Mouse (Mus musculus) spleen, postnatal 14 days (tissue): Measurements from ENCODE around the gene Gm18596.
"Not testable (repeated sequence)": the region's sequence is repeated elsewhere in the genome, so short reads cannot be mapped to it uniquely, and the experiment has no call there.

Experiments
- DNase-seq, 2 experiments: peaks; one replicate each; pipeline ENCODE4 v3.0.0; 2021 to 2022; ENCODE audit warnings: low spot score in 2 of 2

The Gm18596 gene

GRCm38 (mm10) chr10:77741924-77742688 lies at the start of gene Gm18596:
Gene Gm18596 (minus strand): TSS chr10:77742638.
- DNase-seq = not testable (repeated sequence)

DNA sequence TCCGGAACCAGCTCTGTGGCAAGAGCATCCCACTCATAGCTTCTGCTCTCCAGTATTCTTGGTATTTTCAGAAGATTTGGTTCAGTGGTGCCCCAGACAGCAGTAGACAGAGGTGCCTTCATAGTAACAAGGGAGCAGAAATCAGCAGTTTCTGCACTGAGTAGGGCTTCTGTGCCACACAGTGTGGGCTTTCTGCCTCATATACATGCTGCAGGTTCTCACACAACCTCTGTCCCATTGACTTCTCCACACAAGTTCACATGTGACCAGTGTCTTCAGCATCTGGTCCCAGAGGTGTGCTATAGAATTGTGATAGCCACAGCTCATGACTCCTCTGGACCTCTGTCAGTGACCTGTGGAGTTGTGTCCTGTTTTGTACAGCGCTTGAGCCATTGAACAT lies 46.2 kb upstream of the Gm18596 start:
- DNase-seq = no peak

GRCm38 (mm10) chr10:77787876-77788275 lies 45.4 kb upstream of the Gm18596 start, which contains the start of gene Gm7137:
Gene Gm7137 (minus strand): TSS chr10:77788200.
- DNase-seq = not testable (repeated sequence)

DNA sequence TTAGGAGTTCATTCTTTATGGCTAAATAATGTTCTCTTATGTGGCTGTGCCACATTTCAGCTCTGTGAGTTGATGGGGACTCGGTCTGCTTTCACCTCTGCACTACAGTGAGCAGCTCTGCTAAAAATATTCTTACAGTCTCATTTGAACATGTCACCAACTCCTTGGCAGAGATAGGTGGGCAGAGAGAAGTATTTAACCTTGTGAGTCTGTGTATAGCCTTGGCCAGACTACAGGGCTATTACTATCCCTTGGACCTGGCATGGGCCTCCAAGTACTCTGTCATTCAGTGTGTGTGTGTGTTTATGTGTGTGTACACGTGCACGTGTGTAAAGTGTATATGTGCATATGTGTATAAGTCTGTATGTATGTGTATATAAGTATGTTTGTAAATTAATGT lies 41.0 kb upstream of the Gm18596 start:
- DNase-seq = not testable (repeated sequence)

DNA sequence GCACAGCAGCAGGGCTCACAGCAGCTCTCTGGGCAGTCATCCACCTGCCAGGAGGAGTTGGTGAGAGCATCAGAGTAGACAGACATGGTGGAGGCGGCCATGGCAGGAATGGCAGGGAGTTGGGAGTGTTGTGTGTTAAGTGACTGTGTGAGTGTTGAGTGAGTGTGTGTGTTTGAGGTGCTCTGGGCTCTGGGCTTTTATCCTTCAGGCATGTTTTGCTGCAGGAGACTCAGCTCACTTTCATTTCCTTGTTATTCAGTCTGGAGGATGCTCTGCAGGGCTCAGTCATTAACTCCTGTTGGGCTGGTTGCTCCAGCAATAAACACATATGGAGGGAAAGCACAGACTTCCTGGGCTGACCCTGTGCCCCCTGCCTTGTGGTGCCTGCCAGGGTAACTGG lies 40.0 kb upstream of the Gm18596 start, which contains the start of gene Gm3250:
TSS of gene Gm3250 (minus strand) at position 101 of the 400 bp plus-strand sequence.
- not testable (repeated sequence) for DNase-seq

DNA sequence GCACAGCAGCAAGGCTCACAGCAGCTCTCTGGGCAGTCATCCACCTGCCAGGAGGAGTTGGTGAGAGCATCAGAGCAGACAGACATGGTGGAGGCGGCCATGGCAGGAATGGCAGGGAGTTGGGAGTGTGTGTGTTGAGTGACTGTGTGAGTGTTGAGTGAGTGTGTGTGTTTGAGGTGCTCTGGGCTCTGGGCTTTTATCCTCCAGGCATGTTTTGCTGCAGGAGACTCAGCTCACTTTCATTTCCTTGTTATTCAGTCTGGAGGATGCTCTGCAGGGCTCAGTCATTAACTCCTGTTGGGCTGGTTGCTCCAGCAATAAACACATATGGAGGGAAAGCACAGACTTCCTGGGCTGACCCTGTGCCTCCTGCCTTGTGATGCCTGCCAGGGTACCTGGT lies 34.4 kb upstream of the Gm18596 start, which contains the start of gene Gm7138:
TSS of gene Gm7138 (minus strand) at position 101 of the 400 bp plus-strand sequence.
- DNase-seq = not testable (repeated sequence)

- not testable (repeated sequence) for DNase-seq
Observed at GRCm38 (mm10) chr10:77772142-77772541, 29.7 kb upstream of the Gm18596 start.

DNA sequence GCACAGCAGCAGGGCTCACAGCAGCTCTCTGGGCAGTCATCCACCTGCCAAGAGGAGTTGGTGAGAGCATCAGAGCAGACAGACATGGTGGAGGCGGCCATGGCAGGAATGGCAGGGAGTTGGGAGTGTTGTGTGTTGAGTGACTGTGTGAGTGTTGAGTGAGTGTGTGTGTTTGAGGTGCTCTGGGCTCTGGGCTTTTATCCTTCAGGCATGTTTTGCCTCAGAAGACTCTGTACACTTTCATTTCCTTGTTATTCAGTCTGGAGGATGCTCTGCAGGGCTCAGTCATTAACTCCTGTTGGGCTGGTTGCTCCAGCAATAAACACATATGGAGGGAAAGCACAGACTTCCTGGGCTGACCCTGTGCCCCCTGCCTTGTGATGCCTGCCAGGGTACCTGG lies 28.8 kb upstream of the Gm18596 start, which contains the start of gene Gm3238:
TSS of gene Gm3238 (minus strand) at position 101 of the 400 bp plus-strand sequence.
- DNase-seq = not testable (repeated sequence)

GRCm38 (mm10) chr10:77769727-77770126 lies 27.3 kb upstream of the Gm18596 start:
- no peak for DNase-seq

DNA sequence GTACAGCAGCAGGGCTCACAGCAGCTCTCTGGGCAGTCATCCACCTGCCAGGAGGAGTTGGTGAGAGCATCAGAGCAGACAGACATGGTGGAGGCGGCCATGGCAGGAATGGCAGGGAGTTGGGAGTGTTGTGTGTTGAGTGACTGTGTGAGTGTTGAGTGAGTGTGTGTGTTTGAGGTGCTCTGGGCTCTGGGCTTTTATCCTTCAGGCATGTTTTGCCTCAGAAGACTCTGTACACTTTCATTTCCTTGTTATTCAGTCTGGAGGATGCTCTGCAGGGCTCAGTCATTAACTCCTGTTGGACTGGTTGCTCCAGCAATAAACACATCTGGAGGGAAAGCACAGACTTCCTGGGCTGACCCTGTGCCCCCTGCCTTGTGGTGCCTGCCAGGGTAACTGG lies 17.1 kb upstream of the Gm18596 start, which contains the start of gene Gm3233:
TSS of gene Gm3233 (minus strand) at position 101 of the 400 bp plus-strand sequence.
- DNase-seq = not testable (repeated sequence)

- DNase-seq = no peak
Observed at GRCm38 (mm10) chr10:77753448-77753847, 11.0 kb upstream of the Gm18596 start.

- not testable (repeated sequence) for DNase-seq
Observed at GRCm38 (mm10) chr10:77752312-77752711, 9.9 kb upstream of the Gm18596 start.

GRCm38 (mm10) chr10:77751254-77751653 lies 8.8 kb upstream of the Gm18596 start, which contains the start of gene Gm9736:
Gene Gm9736 (minus strand): TSS chr10:77751354.
- not testable (repeated sequence) for DNase-seq

- DNase-seq = not testable (repeated sequence)
Observed at GRCm38 (mm10) chr10:77750686-77751085, 8.2 kb upstream of the Gm18596 start.

- no peak for DNase-seq
Observed at GRCm38 (mm10) chr10:77738929-77739328, 3.5 kb downstream of the Gm18596 start.

DNA sequence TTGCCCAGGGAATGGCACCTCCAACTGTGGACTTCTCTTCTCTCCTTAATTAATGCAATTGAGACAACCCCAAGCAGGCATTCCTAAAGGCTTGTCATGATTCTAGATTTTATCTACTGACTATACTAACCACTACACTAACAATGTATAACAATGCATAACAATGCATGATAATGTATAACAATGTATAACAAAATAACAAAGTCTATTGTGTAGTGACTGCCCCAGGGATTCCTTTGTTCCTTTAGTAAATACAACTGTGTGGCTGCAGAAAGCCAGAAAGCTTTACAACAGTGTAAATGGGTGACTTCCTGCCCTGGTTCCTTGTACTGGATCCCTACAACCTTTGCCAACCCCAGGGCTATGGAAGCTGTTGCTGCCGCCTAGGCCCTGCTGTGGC lies 6.5 kb downstream of the Gm18596 start:
- no peak for DNase-seq

GRCm38 (mm10) chr10:77729241-77729640 lies 13.2 kb downstream of the Gm18596 start:
- DNase-seq = no peak

- no peak for DNase-seq
Observed at GRCm38 (mm10) chr10:77728280-77728679, 14.2 kb downstream of the Gm18596 start.

GRCm38 (mm10) chr10:77726186-77726585 lies 16.3 kb downstream of the Gm18596 start, which contains the start of gene Gm10100:
Gene Gm10100 (plus strand): TSS chr10:77726486.
- no peak for DNase-seq

DNA sequence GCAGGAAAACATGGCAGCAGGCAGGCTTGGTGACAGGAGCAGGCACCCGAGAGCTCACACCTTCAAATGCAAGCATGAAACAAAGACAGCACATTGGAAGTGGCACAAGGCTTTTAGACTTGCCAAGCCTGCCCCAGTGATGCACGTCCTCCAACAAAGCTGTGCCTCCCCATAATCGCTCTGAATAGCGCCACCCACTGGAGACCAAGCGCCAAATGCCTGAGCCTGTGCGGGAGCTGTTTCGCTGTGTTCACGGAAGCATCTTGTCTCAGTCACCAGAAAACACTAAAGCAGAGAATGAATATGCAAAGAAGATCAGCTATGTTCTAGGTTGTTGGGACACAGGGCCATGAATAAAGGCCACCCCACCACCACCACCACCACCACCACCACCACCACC lies 17.6 kb downstream of the Gm18596 start:
- no peak for DNase-seq

DNA sequence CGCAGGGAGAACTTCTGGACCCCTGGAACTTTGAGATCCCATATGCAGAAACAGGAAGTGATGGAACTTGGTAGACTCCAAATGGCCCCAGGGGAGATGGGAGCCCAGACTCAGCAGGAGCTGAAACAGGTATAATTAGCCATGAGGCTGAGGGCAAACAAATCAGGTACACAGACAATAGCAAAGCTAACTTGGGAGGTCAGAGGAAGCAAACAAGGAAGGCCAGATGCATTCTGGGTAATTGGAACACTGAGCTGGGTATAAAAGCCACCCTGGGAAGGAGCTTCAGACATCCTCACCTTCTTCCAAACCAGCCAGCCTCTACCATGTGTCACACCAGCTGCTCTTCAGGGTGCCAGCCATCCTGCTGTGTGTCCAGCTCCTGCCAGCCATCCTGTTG lies 22.1 kb downstream of the Gm18596 start, which contains the start of gene Krtap12-1:
TSS of gene Krtap12-1 (plus strand) at position 301 of the 400 bp plus-strand sequence.
- not testable (repeated sequence) for DNase-seq

- DNase-seq = no peak
Observed at GRCm38 (mm10) chr10:77715507-77715906, 26.9 kb downstream of the Gm18596 start, which contains the start of gene Gm10142. Gene Gm10142 (plus strand): TSS chr10:77715807.

DNA sequence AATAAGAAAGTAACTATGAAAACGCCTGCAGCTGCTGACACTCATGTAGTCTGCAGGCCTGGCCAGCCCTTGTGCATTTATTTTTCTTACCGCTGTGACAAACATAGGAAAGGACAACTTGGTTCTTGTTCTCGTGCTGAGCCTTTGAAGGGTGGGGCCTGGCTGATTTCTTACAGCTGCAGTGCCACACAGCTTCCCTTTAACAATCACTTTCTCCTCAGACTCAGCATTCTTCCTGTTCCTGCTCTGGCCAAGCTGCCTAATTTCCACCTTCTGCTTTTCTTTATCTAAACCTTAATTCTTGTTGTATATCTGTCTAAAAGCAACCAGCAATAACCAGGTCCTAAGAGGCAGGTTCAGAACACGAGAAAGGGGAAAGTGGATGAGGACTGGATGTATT lies 28.7 kb downstream of the Gm18596 start:
- DNase-seq = no peak
